16 mouse cellular contexts compared by ENCODE assay signal in genomic region chr7:114648791-114649190, GRCm38 (mm10). TPM values are rescaled to one million over a fixed set of nuclear protein-coding genes. Genes with fewer than 3 reads are reported as not detected.
DNase-seq lines count a peak whose midpoint lies in the region; ATAC-seq and TF ChIP-seq lines count a peak whose summit lies in the region.
"Had no signal": no experiment of that assay in that cellular context is flagged by ENCODE, and none has a peak within 500 bp of the region (broad histone marks: within the 10 kb centered on the region; RNA-seq: fewer than 3 reads in every experiment).

No protein-coding gene starts in this region.

- no peaks in the 10 kb centered on the region for H3K36me3 ChIP-seq in intestine, postnatal 0 days (ENCODE audit: control insufficient read depth, insufficient read depth)
- no peaks in the 10 kb centered on the region for H3K36me3 ChIP-seq in intestine, embryonic 15.5 days
- no peaks in the 10 kb centered on the region for H3K36me3 ChIP-seq in thymus, adult 2 months (ENCODE audit: control insufficient read depth, insufficient read depth, low read length)
- H3K36me3 ChIP-seq in stomach, postnatal 0 days (ENCODE audit: control insufficient read depth, insufficient read depth, low read length): no peaks in the 10 kb centered on the region
- H3K36me3 ChIP-seq: heart, embryonic 13.5 days; hindbrain, embryonic 13.5 days; kidney, embryonic 15.5 days; limb, embryonic 15.5 days; neural tube, embryonic 12.5 days had no signal

- H3K27ac ChIP-seq in intestine, postnatal 0 days (ENCODE audit: low read depth, low read length): no peak overlapping the region
- no peak overlapping the region for H3K27ac ChIP-seq in intestine, embryonic 15.5 days
- no peak overlapping the region for H3K27ac ChIP-seq in thymus, adult 2 months (ENCODE audit: control insufficient read depth, insufficient read depth, low read length)
- no peak overlapping the region for H3K27ac ChIP-seq in stomach, postnatal 0 days (replicated peaks)
- H3K27ac ChIP-seq in left cerebral cortex, adult 2 months: no peak overlapping the region
- H3K27ac ChIP-seq: heart, embryonic 13.5 days; hindbrain, embryonic 13.5 days; kidney, embryonic 15.5 days; limb, embryonic 15.5 days; neural tube, embryonic 12.5 days had no signal

- H3K27me3 ChIP-seq in intestine, postnatal 0 days (replicated peaks; ENCODE audit: control insufficient read depth, insufficient read depth, low read length): no peaks in the 10 kb centered on the region
- H3K27me3 ChIP-seq in intestine, embryonic 15.5 days (replicated peaks): no peaks in the 10 kb centered on the region
- H3K27me3 ChIP-seq in thymus, adult 2 months (ENCODE audit: control insufficient read depth, insufficient read depth, low read length): no peaks in the 10 kb centered on the region
- no peaks in the 10 kb centered on the region for H3K27me3 ChIP-seq in stomach, postnatal 0 days (ENCODE audit: control insufficient read depth, insufficient read depth, low read length)
- H3K27me3 ChIP-seq: heart, embryonic 13.5 days; hindbrain, embryonic 13.5 days; kidney, embryonic 15.5 days; limb, embryonic 15.5 days; neural tube, embryonic 12.5 days had no signal

- no peak overlapping the region for H3K9ac ChIP-seq in intestine, postnatal 0 days (ENCODE audit: low read depth, low read length)
- H3K9ac ChIP-seq in intestine, embryonic 15.5 days: no peak overlapping the region
- H3K9ac ChIP-seq in stomach, postnatal 0 days (ENCODE audit: low read length): no peak overlapping the region
- H3K9ac ChIP-seq: heart, embryonic 13.5 days; hindbrain, embryonic 13.5 days; kidney, embryonic 15.5 days; limb, embryonic 15.5 days; neural tube, embryonic 12.5 days had no signal

- no peak overlapping the region for H3K4me2 ChIP-seq in intestine, postnatal 0 days (replicated peaks; ENCODE audit: low read depth)
- no peak overlapping the region for H3K4me2 ChIP-seq in intestine, embryonic 15.5 days (replicated peaks)
- no peak overlapping the region for H3K4me2 ChIP-seq in stomach, postnatal 0 days (replicated peaks; ENCODE audit: low read depth)
- H3K4me2 ChIP-seq: heart, embryonic 13.5 days; hindbrain, embryonic 13.5 days; kidney, embryonic 15.5 days; limb, embryonic 15.5 days; neural tube, embryonic 12.5 days had no signal

- intact Hi-C loops in left cerebral cortex, adult 2 months (cut with DNase I): no loop called here

- H3K4me1 ChIP-seq in intestine, postnatal 0 days (replicated peaks; ENCODE audit: control insufficient read depth, insufficient read depth, low read length): no peaks in the 10 kb centered on the region
- no peaks in the 10 kb centered on the region for H3K4me1 ChIP-seq in intestine, embryonic 15.5 days (replicated peaks)
- H3K4me1 ChIP-seq in thymus, adult 2 months (replicated peaks; ENCODE audit: control insufficient read depth, insufficient read depth, low read length): no peaks in the 10 kb centered on the region
- H3K4me1 ChIP-seq in stomach, postnatal 0 days (replicated peaks; ENCODE audit: control insufficient read depth, insufficient read depth): no peaks in the 10 kb centered on the region
- H3K4me1 ChIP-seq: hindbrain, embryonic 13.5 days; kidney, embryonic 15.5 days; limb, embryonic 15.5 days; neural tube, embryonic 12.5 days had no signal

- ATAC-seq in intestine, postnatal 0 days: no peak
- ATAC-seq in intestine, embryonic 15.5 days: no peak
- no peak for ATAC-seq in stomach, postnatal 0 days (ENCODE audit: low FRiP score, low TSS enrichment)

- DNase-seq in thymus, adult 2 months: peak; percentile 3
- no peak for DNase-seq in thymus, postnatal 0 days (ENCODE audit: low spot score)
- peak; percentile 8 for DNase-seq in embryo, embryonic 9.5 days (ENCODE audit: extremely low spot score)
- DNase-seq in stomach, postnatal 0 days (ENCODE audit: low spot score): no peak
- no peak for DNase-seq in adrenal gland, adult 18-20 months (ENCODE audit: low spot score in 2 of 2)
- DNase-seq in left cerebral cortex, adult 2 months (ENCODE audit: extremely low spot score in 1 of 2, low spot score in 2 of 2): no peak
- DNase-seq: cerebellum, adult 9-11 months; layer of hippocampus, postnatal 36 days; thymus, postnatal 25 days had no signal

- TF ChIP-seq POLR2A in thymus, adult 2 months (IDR thresholded peaks at IDR 0.05; ENCODE audit: control insufficient read depth, extremely low read depth, insufficient read depth, low read length, poor library complexity): no peak

- H3K9me3 ChIP-seq in intestine, postnatal 0 days (ENCODE audit: control insufficient read depth): no peaks in the 10 kb centered on the region
- H3K9me3 ChIP-seq in intestine, embryonic 15.5 days: no peaks in the 10 kb centered on the region
- H3K9me3 ChIP-seq in stomach, postnatal 0 days (ENCODE audit: control insufficient read depth, low read length): no peaks in the 10 kb centered on the region
- H3K9me3 ChIP-seq: heart, embryonic 13.5 days; hindbrain, embryonic 13.5 days; kidney, embryonic 15.5 days; limb, embryonic 15.5 days; neural tube, embryonic 12.5 days had no signal

- peak; percentile 38; the same call in 1 of the 2 replicates for TF ChIP-seq CTCF in intestine, postnatal 0 days (IDR thresholded peaks at IDR 0.05; ENCODE audit: low read depth)
- no peak for TF ChIP-seq CTCF in thymus, adult 2 months (IDR thresholded peaks at IDR 0.05; ENCODE audit: borderline replicate concordance, control insufficient read depth, extremely low read depth, insufficient read depth, low read length, poor library complexity)
- TF ChIP-seq CTCF in stomach, postnatal 0 days (IDR thresholded peaks at IDR 0.05; ENCODE audit: low read depth): peak; percentile 44
- TF ChIP-seq CTCF in left cerebral cortex, adult 2 months (IDR thresholded peaks at IDR 0.05): no peak; the same call in none of the 2 replicates

- 61% methylated on average over 3 of the region's 3 CpGs for WGBS in intestine, postnatal 0 days
- 53% methylated on average over 3 of the region's 3 CpGs for whole genome bisulfite sequencing in intestine, embryonic 15.5 days
- 77% methylated on average over 3 of the region's 3 CpGs for WGBS in thymus, adult 2 months
- 50% methylated on average over 3 of the region's 3 CpGs for WGBS in stomach, postnatal 0 days

- no peak overlapping the region for H3K4me3 ChIP-seq in intestine, postnatal 0 days (ENCODE audit: low read depth, low read length)
- H3K4me3 ChIP-seq in intestine, embryonic 15.5 days (replicated peaks): no peak overlapping the region
- H3K4me3 ChIP-seq in thymus, adult 2 months (ENCODE audit: control insufficient read depth, insufficient read depth, low read length): no peak overlapping the region
- H3K4me3 ChIP-seq in stomach, postnatal 0 days (ENCODE audit: low read depth, low read length): no peak overlapping the region
- no peak overlapping the region for H3K4me3 ChIP-seq in left cerebral cortex, adult 2 months
- H3K4me3 ChIP-seq: heart, embryonic 13.5 days; hindbrain, embryonic 13.5 days; kidney, embryonic 15.5 days; limb, embryonic 15.5 days; neural tube, embryonic 12.5 days had no signal

- TF ChIP-seq EP300 in stomach, postnatal 0 days (optimal IDR thresholded peaks at IDR 0.05): no peak

RNA-seq across cellular contexts. Expression of gene Calca, which starts 12.6 kb away (rescaled TPM):
- 1.7 and 2.6 TPM in 2 replicates for polyA plus RNA-seq in intestine, postnatal 0 days (2015; fragmentation: Nextera tagmentation; extraction: Ambion mirVana)
- 1.7 and 2.7 TPM in 2 replicates for polyA plus RNA-seq in intestine, embryonic 15.5 days (2015; fragmentation: Nextera tagmentation; extraction: Ambion mirVana)
- 7.4 and 8.6 TPM in 2 replicates for polyA plus RNA-seq in thymus, adult 2 months (2012; rRNA removed)
- polyA plus RNA-seq in thymus, postnatal 0 days (2015; fragmentation: Nextera tagmentation; extraction: Ambion mirVana): 12.0 and 13.4 TPM in 2 replicates
- polyA plus RNA-seq in stomach, postnatal 0 days (2015; fragmentation: Nextera tagmentation; extraction: Ambion mirVana): 1.1 and 1.2 TPM in 2 replicates
- under 1 TPM in 1 of 2 experiments, not detected in 1; 0.32 TPM for total RNA-seq in adrenal gland, adult 18-20 months (2021)
- 1 to 10 TPM in 1 of 2 experiments, under 1 TPM in 1; 0.36 to 1.1 TPM for total RNA-seq in left cerebral cortex, adult 2 months (2021)

Comparison
In these comparisons a context has a peak if more than half of its experiments do, and no peak if none do; other contexts are left out.
1. DNase-seq: peak in thymus, adult 2 months (single experiment) and embryo, embryonic 9.5 days (single experiment); none in thymus, postnatal 0 days (single experiment), stomach, postnatal 0 days (single experiment), adrenal gland, adult 18-20 months (0 of 2) and left cerebral cortex, adult 2 months (0 of 2).
2. CTCF ChIP-seq: peak in intestine, postnatal 0 days (single experiment) and stomach, postnatal 0 days (single experiment); none in thymus, adult 2 months (single experiment) and left cerebral cortex, adult 2 months (single experiment).